Mouse (Mus musculus) lung, postnatal 0 days (tissue): ENCODE measurements around the gene Fmnl1. TPM values are rescaled to one million over a fixed set of nuclear protein-coding genes. Genes with fewer than 3 reads are reported as not detected.

Source experiments
- ATAC-seq: fragments of 200-750 bp; cut with Nextera tagmentation; 2 replicates; pipeline ENCODE4 v1.8.0; 2017; ENCODE audit warnings: moderate library complexity
- DNase-seq: peaks from one replicate; pipeline ENCODE4 v3.0.0-alpha.2; 2016; ENCODE audit warnings: low spot score
- H3K27ac ChIP-seq: fragments of 300-500 bp; sonication (generic); 2 replicates; pipeline ENCODE4 v1.5.1; 2014; ENCODE audit warnings: antibody characterized with exemption, mild to moderate bottlenecking, low read length, mixed read lengths
- H3K27me3 ChIP-seq: fragments of 300-500 bp; sonication (generic); replicated peaks from 2 replicates; pipeline ENCODE4 v1.6.1; 2014; ENCODE audit warnings: low read length, mixed read lengths; ENCODE audit not compliant: insufficient read depth
- H3K36me3 ChIP-seq: fragments of 300-500 bp; sonication (generic); 2 replicates; pipeline ENCODE4 v1.6.1; 2014; ENCODE audit warnings: low read length, mixed read lengths; ENCODE audit not compliant: insufficient read depth
- H3K4me1 ChIP-seq: fragments of 300-500 bp; sonication (generic); 2 replicates; pipeline ENCODE4 v1.6.1; 2014; ENCODE audit warnings: antibody characterized with exemption, low read depth, low read length, mixed read lengths; ENCODE audit not compliant: insufficient read depth
- H3K4me2 ChIP-seq: fragments of 300-500 bp; sonication (generic); replicated peaks from 2 replicates; pipeline ENCODE4 v1.6.1; 2014; ENCODE audit warnings: low read depth, mild to moderate bottlenecking, low read length, moderate library complexity, mixed read lengths
- H3K4me3 ChIP-seq: fragments of 300-500 bp; sonication (generic); 2 replicates; pipeline ENCODE4 v1.5.1; 2014; ENCODE audit warnings: low read depth, low read length
- H3K9ac ChIP-seq: fragments of 300-500 bp; sonication (generic); replicated peaks from 2 replicates; pipeline ENCODE4 v1.6.1; 2014; ENCODE audit warnings: low read depth, mild to moderate bottlenecking
- H3K9me3 ChIP-seq: fragments of 300-500 bp; sonication (generic); 2 replicates; pipeline ENCODE4 v1.6.1; 2016; ENCODE audit warnings: low read length, mixed read lengths
- CTCF ChIP-seq: IDR thresholded peaks from 2 replicates; pipeline ENCODE4 v1.5.1; 2016; ENCODE audit warnings: antibody characterized with exemption, mild to moderate bottlenecking
- EP300 ChIP-seq: IDR thresholded peaks from 2 replicates; pipeline ENCODE4 v1.6.1; 2016; ENCODE audit warnings: antibody characterized with exemption, mild to moderate bottlenecking, control low read depth
- WGBS: fragments of 180-500 bp; shearing (Covaris S2); extraction: QIAGEN DNeasy Blood & Tissue Kit; methylation state at CpG from one replicate; pipeline ENCODE4 v1.1.7; 2014; 5-methylcytosine and 5-hydroxymethylcytosine counted together
- polyA plus RNA-seq: library from polyadenylated mRNA; unstranded; fragments of >200 nt; fragmentation: Nextera tagmentation; extraction: Ambion mirVana; gene quantifications from 2 replicates; pipeline ENCODE4 v1.2.1, GENCODE M21; 2015

The Fmnl1 gene
- 4.1 and 4.9 TPM in 2 replicates for polyA plus RNA-seq

- DNase-seq (peak; percentile 45), ATAC-seq (peak; percentile 27; the same call in 1 of the 2 replicates)
- H3K4me1 ChIP-seq, result 0 out of 2 replicates have a peak, but pooled peaks cover 2% of the 10 kb centered on the region
- H3K27ac ChIP-seq, result peak within 1 kb of the TSS; percentile 14; the same call in 1 of the 2 replicates
- H3K4me2 ChIP-seq, result peak within 1 kb of the TSS; percentile 95
- peak within 1 kb of the TSS; percentile 34; the same call in 1 of the 2 replicates for H3K9ac ChIP-seq
- H3K27me3 ChIP-seq, result peaks cover 19% of the 10 kb centered on the region
- H3K36me3 ChIP-seq, result no peaks in the 10 kb centered on the region
- no peak for TF ChIP-seq EP300
- no peak for TF ChIP-seq CTCF
- WGBS, result 3% methylated on average over 50 of the region's 84 CpGs
- H3K9me3 ChIP-seq, result no peaks in the 10 kb centered on the region
- peak within 1 kb of the TSS; percentile 53 for H3K4me3 ChIP-seq
Measured at GRCm38 (mm10) chr11:103170494-103171285, at the start of gene Fmnl1. Fmnl1 (plus strand) TSS chr11:103171107.

DNA sequence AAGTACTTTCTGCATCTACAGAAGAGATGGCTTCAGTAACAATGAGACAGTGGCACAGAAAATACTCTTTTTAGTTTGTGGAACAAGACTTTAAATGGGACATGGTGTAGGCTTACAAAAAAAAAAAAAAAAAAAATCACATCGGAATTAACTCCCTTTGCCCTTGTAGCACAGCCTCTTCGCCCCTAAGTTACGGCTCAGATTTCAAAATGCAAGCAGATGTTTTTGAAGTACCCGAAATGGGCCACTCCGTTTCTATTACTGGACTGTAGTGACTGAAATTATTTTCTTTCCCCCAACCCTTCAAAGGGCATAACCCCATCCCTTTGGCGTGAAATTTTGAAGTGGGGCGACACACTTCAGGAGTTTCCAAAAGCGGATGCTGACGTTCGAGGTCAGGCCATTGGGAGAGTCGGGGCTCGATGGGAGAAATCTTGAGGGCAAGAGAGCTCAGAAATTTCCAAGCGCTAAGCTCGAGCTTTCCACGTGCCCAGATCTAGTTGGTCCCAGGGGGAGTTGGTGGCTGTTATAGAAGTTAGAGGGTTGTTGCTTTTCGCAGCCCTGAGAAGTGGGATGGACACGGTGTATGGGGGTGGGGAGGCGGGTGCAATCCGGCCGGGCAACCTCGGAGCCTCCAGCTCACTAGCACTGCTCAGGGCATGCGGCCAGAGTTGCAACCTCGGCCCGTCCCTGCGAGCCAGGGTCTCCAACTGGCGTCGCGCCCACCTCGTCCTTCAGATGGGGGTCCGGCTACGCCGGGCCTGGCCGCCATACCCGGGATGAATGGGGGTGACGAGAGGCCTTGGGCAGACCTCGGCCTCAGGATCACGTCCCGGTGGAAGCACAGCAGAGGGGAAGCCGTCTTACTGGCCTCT, 39.0 kb upstream of the Fmnl1 start, which contains the start of gene Hexim2:
Hexim2 (plus strand) TSS at position 729 of the 875 bp plus-strand sequence.
- peak within 1 kb of the TSS; percentile 99 for H3K9ac ChIP-seq
- H3K4me2 ChIP-seq, result peak within 1 kb of the TSS; percentile 67
- H3K27ac ChIP-seq, result peak within 1 kb of the TSS; percentile 99
- H3K4me1 ChIP-seq, result peaks cover 24% of the 10 kb centered on the region
- ATAC-seq, result peak; percentile 39
- TF ChIP-seq EP300 (no peak), CTCF (no peak)
- H3K4me3 ChIP-seq, result peak within 1 kb of the TSS; percentile 93
- H3K36me3 ChIP-seq, result no peaks in the 10 kb centered on the region
- H3K27me3 ChIP-seq, result no peaks in the 10 kb centered on the region
- no peaks in the 10 kb centered on the region for H3K9me3 ChIP-seq
- under 1% methylated on average over 39 of the region's 39 CpGs for WGBS
- DNase-seq, result peak; percentile 64

- TF ChIP-seq CTCF (no peak), EP300 (peak; percentile 86)
- peak; percentile 96 for ATAC-seq
- H3K9me3 ChIP-seq, result no peaks in the 10 kb centered on the region
- H3K4me2 ChIP-seq, result peak overlapping the region; percentile 67
- H3K27ac ChIP-seq, result peak overlapping the region; percentile 99
- H3K4me1 ChIP-seq, result peaks cover 24% of the 10 kb centered on the region
- peak overlapping the region; percentile 99 for H3K9ac ChIP-seq
- H3K4me3 ChIP-seq, result peak overlapping the region; percentile 93
- under 1% methylated on average over 55 of the region's 58 CpGs for WGBS
- H3K36me3 ChIP-seq, result no peaks in the 10 kb centered on the region
- no peaks in the 10 kb centered on the region for H3K27me3 ChIP-seq
- peak; percentile 100 for DNase-seq
Measured at GRCm38 (mm10) chr11:103132576-103133455, 38.1 kb upstream of the Fmnl1 start.

DNA sequence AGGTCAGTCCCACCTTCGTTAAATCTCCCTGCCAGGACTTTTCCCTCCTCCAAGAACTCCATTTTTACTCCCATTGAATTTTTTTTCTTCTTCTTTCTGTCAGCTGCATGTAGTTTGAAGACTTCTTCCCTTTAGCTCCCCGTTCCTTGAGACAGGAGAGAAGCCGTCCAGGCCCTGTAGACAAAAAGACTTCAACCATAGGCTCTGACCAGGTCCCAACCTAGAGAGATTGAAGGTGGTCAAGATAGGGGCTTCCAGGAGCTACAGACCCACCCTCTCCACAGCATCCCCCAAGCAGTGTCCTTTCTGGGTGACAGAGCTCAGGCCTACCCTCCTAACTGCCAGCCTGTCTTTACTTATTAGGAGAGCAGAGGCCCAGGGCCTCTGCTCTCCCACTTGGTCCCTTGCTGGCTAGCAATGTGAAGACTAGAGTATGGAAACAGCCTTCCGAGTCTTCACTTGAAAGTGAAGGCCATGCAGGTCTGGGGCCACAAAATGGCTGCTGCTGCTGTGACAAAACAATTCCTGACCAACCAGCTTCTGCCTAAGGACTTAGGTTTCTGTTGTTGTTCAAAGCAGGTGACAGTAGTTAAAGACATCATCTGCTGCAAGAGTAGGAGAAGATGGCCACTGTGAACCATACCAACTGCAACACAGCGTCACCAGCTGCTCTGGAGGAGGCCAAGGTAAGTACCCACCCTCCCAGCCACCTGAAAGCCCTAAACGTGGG, 37.3 kb upstream of the Fmnl1 start:
- Histone ChIP-seq H3K27ac (peak overlapping the region; percentile 81), H3K4me2 (peak overlapping the region; percentile 40), H3K9ac (no peak overlapping the region; the same call in 1 of the 2 replicates), H3K4me1 (peaks cover 24% of the 10 kb centered on the region), H3K4me3 (no peak overlapping the region), H3K9me3 (no peaks in the 10 kb centered on the region), H3K27me3 (no peaks in the 10 kb centered on the region), H3K36me3 (no peaks in the 10 kb centered on the region)
- 45% methylated on average over 6 of the region's 6 CpGs for WGBS
- no peak for ATAC-seq
- TF ChIP-seq CTCF (no peak), EP300 (no peak)
- no peak for DNase-seq

- Histone ChIP-seq H3K27ac (peak overlapping the region; percentile 81; the same call in 1 of the 2 replicates), H3K4me1 (peaks cover 24% of the 10 kb centered on the region), H3K4me3 (no peak overlapping the region), H3K9me3 (no peaks in the 10 kb centered on the region), H3K27me3 (no peaks in the 10 kb centered on the region), H3K36me3 (no peaks in the 10 kb centered on the region; the same call in 1 of the 2 replicates), H3K9ac (no peak overlapping the region), H3K4me2 (no peak overlapping the region)
- ATAC-seq, result no peak
- TF ChIP-seq EP300 (no peak), CTCF (no peak)
- WGBS, result 63% methylated on average over 3 of the region's 3 CpGs
- DNase-seq, result peak; percentile 55
Measured at GRCm38 (mm10) chr11:103134221-103134620, 36.7 kb upstream of the Fmnl1 start.
